Mouse (Mus musculus): ENCODE measurements around the gene Drc3. TPM values are rescaled to one million over a fixed set of nuclear protein-coding genes. Genes with fewer than 3 reads are reported as not detected.
A peak's percentile ranks its signal among the peaks of the same experiment; 100 is the strongest.
"Not testable (repeated sequence)": the region's sequence is repeated elsewhere in the genome, so short reads cannot be mapped to it uniquely, and the experiment has no call there.

The Drc3 gene
- polyA plus RNA-seq, 1 experiment from 2014 or later, result 1.2 TPM

DNA sequence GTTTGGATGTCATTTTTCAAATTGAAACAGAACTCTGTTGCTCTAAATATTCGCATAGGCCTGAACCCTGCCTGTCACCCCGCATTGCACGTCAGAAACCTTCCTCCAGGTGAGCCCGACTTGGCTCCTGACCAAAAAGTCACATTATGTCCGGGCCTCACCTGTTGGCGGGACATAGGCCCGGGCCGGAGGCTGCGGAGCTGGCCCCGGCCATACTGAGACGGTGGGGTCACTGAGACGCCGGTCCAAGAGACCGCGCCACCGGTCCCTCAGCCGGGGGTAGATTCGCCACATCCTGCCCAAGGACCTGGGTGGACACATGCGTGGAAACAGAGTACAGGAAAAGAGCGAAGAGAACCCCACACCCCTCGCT lies 63.4 kb downstream of the Drc3 start:
- H3K27ac ChIP-seq (replicated peaks), result peak overlapping the region; percentile 96

DNA sequence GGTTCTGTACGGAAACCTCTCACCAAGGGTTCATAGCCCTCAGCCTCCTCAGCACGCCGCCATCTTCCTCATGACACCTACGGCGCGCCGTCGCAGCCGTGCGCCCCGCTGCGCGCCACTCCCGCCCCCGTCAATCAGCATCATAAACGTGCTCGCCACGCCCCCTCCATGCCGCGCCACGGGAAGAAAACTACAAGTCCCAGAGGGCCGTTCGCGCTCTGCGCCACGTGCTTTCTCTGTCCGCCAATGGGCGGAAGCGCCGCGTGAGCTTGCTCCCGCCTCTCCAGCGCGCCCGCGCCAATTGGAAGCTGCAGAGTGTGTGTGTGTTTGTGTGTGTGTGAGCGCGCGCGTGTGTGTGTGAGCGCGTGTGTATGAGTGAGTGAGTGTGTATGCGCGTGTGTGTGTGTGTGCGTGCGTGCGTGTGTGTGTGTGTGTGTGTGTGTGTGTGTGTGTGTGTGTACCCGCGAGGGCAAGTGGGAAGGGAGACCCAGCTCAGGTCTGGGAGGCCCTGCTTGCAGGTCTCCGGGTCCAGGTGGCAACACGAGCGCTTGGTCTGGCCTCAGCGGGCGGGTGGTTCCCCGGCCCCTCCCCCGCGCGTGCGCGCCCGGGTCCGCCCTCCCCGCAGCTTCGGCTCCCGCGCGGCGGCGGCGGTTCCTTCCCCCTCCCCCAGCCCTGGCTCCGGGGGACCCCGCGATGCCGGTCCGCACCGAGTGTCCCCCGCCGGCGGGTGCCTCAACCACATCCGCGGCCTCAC lies 64.0 kb downstream of the Drc3 start, which contains the start of gene Gid4:
Gene Gid4 (plus strand): TSS at position 183 of the 754 bp plus-strand sequence.
- peak within 1 kb of the TSS; percentile 96 for H3K27ac ChIP-seq (replicated peaks)
- DNase-seq (ENCODE audit: low spot score), result peak; percentile 99
- no peaks in the 10 kb centered on the region for H3K27me3 ChIP-seq (replicated peaks; ENCODE audit: low read depth, poor library complexity, severe bottlenecking)
- peak within 1 kb of the TSS; percentile 98 for H3K4me3 ChIP-seq
- peaks cover 37% of the 10 kb centered on the region for H3K4me1 ChIP-seq
- WGBS, result under 1% methylated on average over 67 of the region's 81 CpGs
- H3K9me3 ChIP-seq, result no peaks in the 10 kb centered on the region
- peaks cover 3% of the 10 kb centered on the region; the same call in 1 of the 2 replicates for H3K36me3 ChIP-seq (replicated peaks)

More for the DNA sequence above, 63.4 kb downstream of the Drc3 start:
- DNase-seq (ENCODE audit: low spot score), result no peak
- Histone ChIP-seq H3K27me3 (replicated peaks; ENCODE audit: low read depth, poor library complexity, severe bottlenecking) (no peaks in the 10 kb centered on the region), H3K36me3 (replicated peaks) (peaks cover 3% of the 10 kb centered on the region; the same call in 1 of the 2 replicates), H3K9me3 (no peaks in the 10 kb centered on the region), H3K4me1 (peaks cover 37% of the 10 kb centered on the region), H3K4me3 (peak overlapping the region; percentile 98)
- under 1% methylated on average over 21 of the region's 21 CpGs for WGBS

DNA sequence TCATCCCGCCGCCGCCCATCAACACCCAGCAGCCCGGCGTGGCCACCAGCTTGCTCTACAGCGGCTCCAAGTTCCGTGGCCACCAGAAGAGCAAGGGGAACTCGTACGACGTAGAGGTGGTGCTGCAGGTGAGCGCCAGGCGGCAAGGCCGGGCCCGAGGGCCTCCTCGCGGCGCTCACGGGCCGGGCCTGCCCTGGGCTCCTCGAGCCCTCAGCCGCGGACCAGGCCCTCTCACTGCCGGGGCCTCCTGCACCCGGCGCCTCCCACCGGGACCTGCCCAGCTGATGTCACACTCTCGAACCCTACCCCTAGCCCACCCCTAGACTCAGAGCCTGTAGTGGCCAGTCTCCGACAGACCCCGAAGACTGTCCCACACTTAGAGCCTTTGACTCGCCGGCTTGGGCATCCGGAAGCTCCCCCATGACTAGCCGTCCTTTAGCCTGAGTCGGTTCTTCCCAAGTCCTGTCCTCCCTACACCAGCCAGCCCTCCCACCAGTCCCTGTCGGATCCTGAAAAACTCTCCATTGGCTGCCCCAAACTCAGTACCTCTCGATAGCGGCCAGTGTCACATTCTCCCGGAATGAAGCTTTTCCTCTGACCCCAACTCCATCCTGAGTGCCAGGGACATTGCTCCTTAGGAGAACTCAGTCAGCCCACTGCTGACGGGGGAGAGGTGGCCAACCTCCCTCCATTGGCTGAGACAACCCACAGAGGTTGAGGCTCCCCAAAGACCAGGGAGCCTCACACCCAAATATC lies 64.8 kb downstream of the Drc3 start, which contains the start of gene Atpaf2:
Gene Atpaf2 (minus strand): TSS at position 741 of the 756 bp plus-strand sequence.
- Histone ChIP-seq H3K27ac (replicated peaks) (peak within 1 kb of the TSS; percentile 96), H3K36me3 (replicated peaks) (peaks cover 3% of the 10 kb centered on the region; the same call in 1 of the 2 replicates), H3K27me3 (replicated peaks; ENCODE audit: low read depth, poor library complexity, severe bottlenecking) (no peaks in the 10 kb centered on the region), H3K4me1 (peaks cover 37% of the 10 kb centered on the region), H3K4me3 (peak within 1 kb of the TSS; percentile 98), H3K9me3 (no peaks in the 10 kb centered on the region)
- WGBS, result under 1% methylated on average over 39 of the region's 39 CpGs
- DNase-seq (ENCODE audit: low spot score), result no peak

- peak; percentile 13 for DNase-seq (ENCODE audit: low spot score)
- H3K4me3 ChIP-seq, result peak overlapping the region; percentile 98
- 17% methylated on average over 6 of the region's 6 CpGs for WGBS
- no peaks in the 10 kb centered on the region for H3K27me3 ChIP-seq (replicated peaks; ENCODE audit: low read depth, poor library complexity, severe bottlenecking)
- H3K27ac ChIP-seq (replicated peaks), result peak overlapping the region; percentile 96
- no peaks in the 10 kb centered on the region for H3K9me3 ChIP-seq
- peaks cover 3% of the 10 kb centered on the region; the same call in 1 of the 2 replicates for H3K36me3 ChIP-seq (replicated peaks)
- peaks cover 37% of the 10 kb centered on the region for H3K4me1 ChIP-seq
Observed at GRCm38 (mm10) chr11:60418473-60418803, 65.3 kb downstream of the Drc3 start.

DNA sequence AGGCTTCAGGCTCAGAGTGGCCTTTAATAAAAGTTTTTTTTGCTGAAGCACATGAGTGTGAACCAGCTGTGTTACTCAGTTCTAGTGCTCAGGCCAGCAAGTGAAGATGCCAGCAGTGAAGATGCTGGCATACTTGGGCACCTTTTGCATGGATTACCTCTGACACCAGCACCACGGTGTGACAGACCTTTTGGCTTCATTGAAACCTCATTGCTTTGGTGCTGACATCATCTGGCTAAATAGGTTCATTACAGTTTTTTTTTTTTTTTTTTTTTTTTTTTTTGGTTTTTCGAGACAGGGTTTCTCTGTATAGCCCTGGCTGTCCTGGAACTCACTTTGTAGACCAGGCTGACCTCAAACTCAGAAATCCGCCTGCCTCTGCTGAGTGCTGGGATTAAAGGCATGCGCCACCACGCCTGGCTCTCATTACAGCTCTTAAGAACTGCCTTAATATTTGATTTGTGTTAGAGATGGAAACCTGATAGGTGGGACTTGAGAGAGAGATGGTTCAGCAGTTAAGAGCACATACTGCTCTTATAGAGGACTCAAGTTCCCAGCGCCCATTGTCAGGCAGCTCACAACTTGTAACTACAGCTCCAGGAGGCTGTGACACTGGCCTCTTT lies 69.0 kb downstream of the Drc3 start:
- no peak overlapping the region for H3K27ac ChIP-seq (replicated peaks)
- no peak for DNase-seq (ENCODE audit: low spot score)
- H3K9me3 ChIP-seq, result no peaks in the 10 kb centered on the region
- H3K36me3 ChIP-seq (replicated peaks), result peaks cover 21% of the 10 kb centered on the region
- no peak overlapping the region for H3K4me3 ChIP-seq
- peaks cover 21% of the 10 kb centered on the region for H3K4me1 ChIP-seq
- WGBS, result 57% methylated on average over 6 of the region's 6 CpGs
- H3K27me3 ChIP-seq (replicated peaks; ENCODE audit: low read depth, poor library complexity, severe bottlenecking), result no peaks in the 10 kb centered on the region

- peaks cover 16% of the 10 kb centered on the region for H3K4me1 ChIP-seq
- H3K27me3 ChIP-seq (replicated peaks; ENCODE audit: low read depth, poor library complexity, severe bottlenecking), result no peaks in the 10 kb centered on the region
- WGBS, result 72% methylated on average over 1 of the region's 1 CpGs
- H3K36me3 ChIP-seq (replicated peaks), result peaks cover 30% of the 10 kb centered on the region
- DNase-seq (ENCODE audit: low spot score), result no peak
- no peaks in the 10 kb centered on the region for H3K9me3 ChIP-seq
- no peak overlapping the region for H3K4me3 ChIP-seq
- H3K27ac ChIP-seq (replicated peaks), result no peak overlapping the region
Observed at GRCm38 (mm10) chr11:60423006-60423405, 69.9 kb downstream of the Drc3 start.

DNA sequence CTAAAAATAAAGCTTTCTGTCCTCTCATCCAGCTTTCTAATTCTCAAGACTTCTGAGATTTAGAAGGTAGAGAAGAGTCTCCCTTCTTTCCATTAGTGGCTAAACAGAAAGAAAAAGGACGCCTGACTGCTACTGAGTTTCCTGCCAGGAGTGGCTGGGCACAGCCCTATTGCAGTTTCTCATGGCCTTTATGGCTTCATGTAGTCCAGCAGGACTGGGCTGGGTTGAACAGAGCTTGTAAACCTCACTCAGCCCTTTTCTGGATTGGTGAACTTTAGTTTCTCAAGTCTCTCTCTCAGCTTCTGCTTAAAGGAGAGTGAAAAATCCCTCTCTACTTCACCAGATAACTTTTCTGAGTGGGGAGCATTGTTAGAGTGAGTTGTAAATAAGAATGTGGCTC lies 73.3 kb downstream of the Drc3 start:
- Histone ChIP-seq H3K27me3 (replicated peaks; ENCODE audit: low read depth, poor library complexity, severe bottlenecking) (no peaks in the 10 kb centered on the region), H3K9me3 (no peaks in the 10 kb centered on the region), H3K36me3 (replicated peaks) (peaks cover 61% of the 10 kb centered on the region), H3K4me3 (no peak overlapping the region), H3K4me1 (no peaks in the 10 kb centered on the region), H3K27ac (replicated peaks) (no peak overlapping the region)
- WGBS, result 83% methylated on average over 1 of the region's 1 CpGs
- DNase-seq (ENCODE audit: low spot score), result no peak

DNA sequence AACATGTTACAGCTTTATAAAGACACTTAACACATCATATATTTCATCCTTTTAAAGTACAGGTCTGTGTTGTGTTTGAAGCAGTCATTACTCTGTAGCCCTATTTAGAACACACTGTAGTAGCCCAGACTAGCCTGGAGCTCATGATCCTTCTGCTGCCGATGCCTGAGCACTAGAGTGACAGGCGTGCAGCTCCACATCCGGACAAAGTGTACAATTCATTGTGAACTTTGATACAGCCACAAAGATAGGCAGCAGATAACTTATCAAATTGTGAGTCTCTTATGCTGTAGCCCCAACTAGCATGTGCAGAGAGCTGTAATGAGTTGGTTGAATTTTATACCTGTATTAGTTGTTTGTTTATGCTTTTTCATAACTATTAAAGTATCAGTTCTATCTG lies 74.5 kb downstream of the Drc3 start:
- no peak overlapping the region for H3K27ac ChIP-seq (replicated peaks)
- no peaks in the 10 kb centered on the region for H3K4me1 ChIP-seq
- DNase-seq (ENCODE audit: low spot score), result no peak
- no peak overlapping the region for H3K4me3 ChIP-seq
- no peaks in the 10 kb centered on the region for H3K27me3 ChIP-seq (replicated peaks; ENCODE audit: low read depth, poor library complexity, severe bottlenecking)
- no peaks in the 10 kb centered on the region for H3K9me3 ChIP-seq
- 95% methylated on average over 3 of the region's 3 CpGs for WGBS
- peaks cover 73% of the 10 kb centered on the region for H3K36me3 ChIP-seq (replicated peaks)

- Histone ChIP-seq H3K27ac (replicated peaks) (no peak overlapping the region), H3K4me1 (no peaks in the 10 kb centered on the region), H3K9me3 (no peaks in the 10 kb centered on the region), H3K4me3 (no peak overlapping the region), H3K36me3 (replicated peaks) (peaks cover 98% of the 10 kb centered on the region), H3K27me3 (replicated peaks; ENCODE audit: low read depth, poor library complexity, severe bottlenecking) (no peaks in the 10 kb centered on the region)
- DNase-seq (ENCODE audit: low spot score), result no peak
Observed at GRCm38 (mm10) chr11:60433501-60433900, 80.4 kb downstream of the Drc3 start.

DNA sequence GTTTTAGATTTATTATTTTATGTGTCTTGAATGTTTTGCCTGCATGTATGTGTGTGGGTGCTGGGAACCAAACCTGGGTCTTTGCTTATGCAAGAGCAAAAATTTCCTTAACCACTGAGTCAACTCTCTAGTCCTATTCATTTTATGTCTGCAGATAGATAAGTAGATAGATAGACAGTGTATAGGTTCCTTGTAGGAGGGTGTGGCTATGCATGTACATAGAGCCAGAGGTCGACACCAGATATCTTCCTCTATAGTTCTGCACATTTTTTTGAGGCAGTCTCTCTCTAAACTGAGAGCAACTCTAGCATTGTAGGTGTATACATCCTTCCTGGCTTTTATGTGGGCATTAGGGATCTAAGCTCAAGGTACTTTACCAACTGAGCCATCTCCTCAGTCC lies 82.0 kb downstream of the Drc3 start:
- peaks cover 95% of the 10 kb centered on the region for H3K36me3 ChIP-seq (replicated peaks)
- no peaks in the 10 kb centered on the region for H3K4me1 ChIP-seq
- H3K27ac ChIP-seq (replicated peaks), result no peak overlapping the region
- no peak overlapping the region for H3K4me3 ChIP-seq
- 92% methylated on average over 1 of the region's 1 CpGs for WGBS
- H3K27me3 ChIP-seq (replicated peaks; ENCODE audit: low read depth, poor library complexity, severe bottlenecking), result no peaks in the 10 kb centered on the region
- H3K9me3 ChIP-seq, result no peaks in the 10 kb centered on the region
- no peak for DNase-seq (ENCODE audit: low spot score)

GRCm38 (mm10) chr11:60436618-60437017 lies 83.5 kb downstream of the Drc3 start:
- 93% methylated on average over 3 of the region's 3 CpGs for WGBS
- no peak for DNase-seq (ENCODE audit: low spot score)
- no peaks in the 10 kb centered on the region for H3K9me3 ChIP-seq
- peaks cover 96% of the 10 kb centered on the region for H3K36me3 ChIP-seq (replicated peaks)
- H3K27me3 ChIP-seq (replicated peaks; ENCODE audit: low read depth, poor library complexity, severe bottlenecking), result no peaks in the 10 kb centered on the region
- no peaks in the 10 kb centered on the region for H3K4me1 ChIP-seq
- no peak overlapping the region for H3K27ac ChIP-seq (replicated peaks)
- no peak overlapping the region for H3K4me3 ChIP-seq

GRCm38 (mm10) chr11:60439621-60440020 lies 86.5 kb downstream of the Drc3 start:
- 29% methylated on average over 1 of the region's 1 CpGs for WGBS
- not testable (repeated sequence) for H3K9me3 ChIP-seq; H3K27me3 ChIP-seq (replicated peaks; ENCODE audit: low read depth, poor library complexity, severe bottlenecking); H3K4me3 ChIP-seq; H3K27ac ChIP-seq (replicated peaks); H3K4me1 ChIP-seq; DNase-seq (ENCODE audit: low spot score)
- peaks cover 95% of the 10 kb centered on the region for H3K36me3 ChIP-seq (replicated peaks)
